Mouse (Mus musculus): ENCODE data around the gene Enox1. TPM values are rescaled to one million over a fixed set of nuclear protein-coding genes. Genes with fewer than 3 reads are reported as not detected.

The Enox1 gene
- polyA plus RNA-seq, 1 experiment from 2014 or later = 6.6 TPM

DNA sequence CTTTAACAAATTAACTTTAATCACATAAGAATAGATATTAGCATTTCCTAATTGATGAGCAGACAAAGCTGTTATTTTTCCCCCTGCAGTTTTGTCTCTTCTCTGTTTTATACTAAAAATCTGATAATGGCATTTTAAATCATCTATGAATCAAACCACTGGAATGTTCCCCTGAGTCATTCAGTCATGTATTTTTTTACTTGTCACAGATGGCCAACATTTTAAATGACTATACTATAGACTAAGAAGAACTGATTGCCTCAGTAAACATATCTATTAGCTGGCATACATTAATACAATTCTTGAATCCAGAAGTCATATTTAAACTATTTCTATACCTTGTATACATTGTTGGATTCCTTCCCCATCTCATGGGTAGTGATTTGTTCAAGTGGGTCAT lies 173.2 kb downstream of the Enox1 start:
- no peaks in the 10 kb centered on the region for H3K27me3 ChIP-seq (ENCODE audit: insufficient read depth, low read length)
- no peak overlapping the region for H3K4me3 ChIP-seq (replicated peaks; ENCODE audit: low read depth, low read length)
- no peak for DNase-seq (ENCODE audit: low spot score)
- H3K27ac ChIP-seq = no peak overlapping the region
- no peak overlapping the region for H3K4me2 ChIP-seq (ENCODE audit: low read length)
- no peak for ATAC-seq (replicated peaks; ENCODE audit: low FRiP score, low read depth)
- H3K9me3 ChIP-seq (replicated peaks; ENCODE audit: low read length) = no peaks in the 10 kb centered on the region; the same call in 1 of the 2 replicates
- no peaks in the 10 kb centered on the region for H3K36me3 ChIP-seq (ENCODE audit: insufficient read depth, low read length)
- H3K4me1 ChIP-seq (replicated peaks; ENCODE audit: insufficient read depth, low read length) = no peaks in the 10 kb centered on the region
- H3K9ac ChIP-seq (ENCODE audit: low read depth, low read length) = no peak overlapping the region
- no peak for TF ChIP-seq CTCF (IDR thresholded peaks at IDR 0.05; ENCODE audit: low read depth)

DNA sequence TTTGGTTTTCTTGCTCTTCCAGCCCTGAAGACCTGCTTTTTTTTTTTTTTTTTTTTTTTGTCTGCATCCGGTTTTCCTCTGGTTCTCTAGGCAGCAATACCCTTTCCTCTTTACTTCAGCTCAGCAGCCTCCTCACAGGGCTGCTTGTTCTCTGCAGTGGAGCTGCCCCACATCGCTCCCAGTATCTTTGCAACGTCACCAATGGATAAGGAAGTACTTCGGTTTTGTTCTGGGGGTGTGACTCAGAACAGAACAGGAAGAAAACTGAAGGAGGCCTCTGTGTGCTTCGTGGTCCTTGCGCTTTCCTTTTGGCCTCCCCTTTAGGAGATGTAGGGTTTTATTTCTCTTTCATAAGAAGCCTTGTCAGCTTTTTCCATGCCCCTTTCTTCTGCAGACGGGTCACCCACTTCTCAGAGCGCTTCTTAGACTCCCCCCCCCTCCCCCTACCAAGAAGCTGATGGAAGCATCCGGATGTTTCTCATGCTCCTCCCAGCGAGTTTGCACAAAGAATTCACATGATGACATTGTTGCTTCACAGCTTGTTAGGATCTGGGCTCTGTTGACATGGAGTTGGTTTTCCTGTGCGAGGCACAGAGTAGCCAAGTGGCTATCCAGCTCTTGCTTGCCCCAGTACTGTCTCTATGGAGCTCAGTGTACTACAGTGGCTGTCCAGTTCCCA lies 187.2 kb downstream of the Enox1 start:
- no peak for TF ChIP-seq CTCF (IDR thresholded peaks at IDR 0.05; ENCODE audit: low read depth)
- Histone ChIP-seq H3K9ac (ENCODE audit: low read depth, low read length) (no peak overlapping the region), H3K9me3 (replicated peaks; ENCODE audit: low read length) (no peaks in the 10 kb centered on the region), H3K4me2 (ENCODE audit: low read length) (0 out of 2 replicates have a peak overlapping the region, but pooled peaks have one; percentile 18), H3K4me1 (replicated peaks; ENCODE audit: insufficient read depth, low read length) (no peaks in the 10 kb centered on the region), H3K27me3 (ENCODE audit: insufficient read depth, low read length) (no peaks in the 10 kb centered on the region), H3K4me3 (replicated peaks; ENCODE audit: low read depth, low read length) (no peak overlapping the region), H3K36me3 (ENCODE audit: insufficient read depth, low read length) (no peaks in the 10 kb centered on the region), H3K27ac (peak overlapping the region; percentile 31; the same call in 1 of the 2 replicates)
- ATAC-seq (replicated peaks; ENCODE audit: low FRiP score, low read depth) (no peak), DNase-seq (ENCODE audit: low spot score) (peak; percentile 58)
- WGBS = 59% methylated on average over 11 of the region's 11 CpGs

GRCm38 (mm10) chr14:77346296-77346695 lies 189.7 kb downstream of the Enox1 start:
- 76% methylated on average over 3 of the region's 3 CpGs for WGBS
- ATAC-seq (replicated peaks; ENCODE audit: low FRiP score, low read depth) (no peak), DNase-seq (ENCODE audit: low spot score) (no peak)
- no peak overlapping the region for H3K4me2 ChIP-seq (ENCODE audit: low read length)
- TF ChIP-seq CTCF (IDR thresholded peaks at IDR 0.05; ENCODE audit: low read depth) = no peak
- H3K36me3 ChIP-seq (ENCODE audit: insufficient read depth, low read length) = no peaks in the 10 kb centered on the region
- H3K27ac ChIP-seq = no peak overlapping the region
- H3K4me3 ChIP-seq (replicated peaks; ENCODE audit: low read depth, low read length) = no peak overlapping the region
- no peaks in the 10 kb centered on the region for H3K9me3 ChIP-seq (replicated peaks; ENCODE audit: low read length)
- H3K9ac ChIP-seq (ENCODE audit: low read depth, low read length) = no peak overlapping the region
- no peaks in the 10 kb centered on the region for H3K27me3 ChIP-seq (ENCODE audit: insufficient read depth, low read length)
- H3K4me1 ChIP-seq (replicated peaks; ENCODE audit: insufficient read depth, low read length) = no peaks in the 10 kb centered on the region

- Histone ChIP-seq H3K9me3 (replicated peaks; ENCODE audit: low read length) (no peaks in the 10 kb centered on the region), H3K27me3 (ENCODE audit: insufficient read depth, low read length) (no peaks in the 10 kb centered on the region), H3K9ac (ENCODE audit: low read depth, low read length) (no peak overlapping the region), H3K4me2 (ENCODE audit: low read length) (no peak overlapping the region), H3K4me1 (replicated peaks; ENCODE audit: insufficient read depth, low read length) (no peaks in the 10 kb centered on the region), H3K27ac (no peak overlapping the region), H3K4me3 (replicated peaks; ENCODE audit: low read depth, low read length) (no peak overlapping the region), H3K36me3 (ENCODE audit: insufficient read depth, low read length) (no peaks in the 10 kb centered on the region)
- TF ChIP-seq CTCF (IDR thresholded peaks at IDR 0.05; ENCODE audit: low read depth) = no peak
- ATAC-seq (replicated peaks; ENCODE audit: low FRiP score, low read depth) (no peak), DNase-seq (ENCODE audit: low spot score) (no peak)
- WGBS = 72% methylated on average over 2 of the region's 2 CpGs
Observed at GRCm38 (mm10) chr14:77351803-77352352, 195.3 kb downstream of the Enox1 start.

DNA sequence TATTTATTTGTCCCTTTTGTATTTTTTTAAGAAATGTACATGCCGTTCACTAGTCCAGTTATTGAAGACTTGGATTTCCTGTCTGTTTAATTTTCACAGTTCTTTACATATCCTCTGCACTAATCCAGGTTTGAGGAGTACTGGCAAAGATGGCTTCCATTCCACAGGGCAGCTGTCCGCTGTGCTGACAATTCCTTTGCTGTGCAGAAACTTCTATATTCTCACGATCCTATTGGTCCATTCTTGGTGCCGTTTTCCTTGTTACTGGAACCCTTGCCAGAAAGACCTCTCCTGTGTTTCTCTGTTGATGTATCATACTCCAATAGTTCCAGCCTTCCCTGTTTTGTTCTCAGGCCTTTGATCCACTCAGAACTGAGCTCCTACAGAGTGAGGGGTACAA lies 206.1 kb downstream of the Enox1 start:
- Histone ChIP-seq H3K27ac (no peak overlapping the region), H3K4me1 (replicated peaks; ENCODE audit: insufficient read depth, low read length) (no peaks in the 10 kb centered on the region), H3K27me3 (ENCODE audit: insufficient read depth, low read length) (no peaks in the 10 kb centered on the region), H3K36me3 (ENCODE audit: insufficient read depth, low read length) (no peaks in the 10 kb centered on the region), H3K4me2 (ENCODE audit: low read length) (no peak overlapping the region), H3K4me3 (replicated peaks; ENCODE audit: low read depth, low read length) (no peak overlapping the region), H3K9me3 (replicated peaks; ENCODE audit: low read length) (no peaks in the 10 kb centered on the region), H3K9ac (ENCODE audit: low read depth, low read length) (no peak overlapping the region)
- ATAC-seq (replicated peaks; ENCODE audit: low FRiP score, low read depth) (no peak), DNase-seq (ENCODE audit: low spot score) (no peak)
- TF ChIP-seq CTCF (IDR thresholded peaks at IDR 0.05; ENCODE audit: low read depth) = no peak
- 74% methylated on average over 4 of the region's 4 CpGs for WGBS

DNA sequence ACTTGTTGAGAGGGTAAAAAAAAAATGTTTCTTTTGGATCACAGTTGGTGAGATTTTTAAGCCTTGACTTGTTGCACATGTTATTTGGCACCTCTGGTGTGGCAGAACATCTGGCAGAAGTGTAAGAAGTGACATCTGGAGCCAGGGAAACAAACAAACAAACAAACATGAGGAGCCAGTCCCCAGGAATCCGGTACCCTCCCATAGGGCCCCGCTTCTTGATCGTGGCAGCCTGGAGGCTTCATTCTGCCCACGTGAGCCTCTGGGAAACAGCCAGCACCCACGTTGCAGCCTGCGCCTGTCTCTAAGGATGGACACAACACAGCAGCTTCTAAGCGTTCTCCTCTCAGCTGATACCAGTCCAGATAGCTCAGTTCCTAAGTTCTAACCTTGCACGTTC lies 211.8 kb downstream of the Enox1 start:
- Histone ChIP-seq H3K9ac (ENCODE audit: low read depth, low read length) (no peak overlapping the region), H3K36me3 (ENCODE audit: insufficient read depth, low read length) (no peaks in the 10 kb centered on the region), H3K27ac (no peak overlapping the region), H3K9me3 (replicated peaks; ENCODE audit: low read length) (no peaks in the 10 kb centered on the region), H3K4me2 (ENCODE audit: low read length) (no peak overlapping the region), H3K4me3 (replicated peaks; ENCODE audit: low read depth, low read length) (no peak overlapping the region), H3K4me1 (replicated peaks; ENCODE audit: insufficient read depth, low read length) (no peaks in the 10 kb centered on the region), H3K27me3 (ENCODE audit: insufficient read depth, low read length) (no peaks in the 10 kb centered on the region)
- ATAC-seq (replicated peaks; ENCODE audit: low FRiP score, low read depth) (no peak), DNase-seq (ENCODE audit: low spot score) (no peak)
- 61% methylated on average over 8 of the region's 8 CpGs for WGBS
- no peak for TF ChIP-seq CTCF (IDR thresholded peaks at IDR 0.05; ENCODE audit: low read depth)

Data from kidney, postnatal 0 days (tissue).